Mouse (Mus musculus) stomach, postnatal 0 days (tissue): ENCODE data around the gene Col18a1. TPM values are rescaled to one million over a fixed set of nuclear protein-coding genes. Genes with fewer than 3 reads are reported as not detected.
A peak's percentile ranks its signal among the peaks of the same experiment; 100 is the strongest.

Experiments used
- ATAC-seq: fragments of 200-750 bp; cut with Nextera tagmentation; 2 replicates; pipeline ENCODE4 v1.8.0; 2017; ENCODE audit not compliant: low FRiP score, low TSS enrichment
- DNase-seq: peaks from one replicate; pipeline ENCODE4 v3.0.0-alpha.2; 2016; ENCODE audit warnings: low spot score
- H3K27ac ChIP-seq: fragments of 300-500 bp; sonication (generic); replicated peaks from 2 replicates; pipeline ENCODE4 v1.5.1; 2014; ENCODE audit warnings: mild to moderate bottlenecking, control low read depth
- H3K27me3 ChIP-seq: fragments of 300-500 bp; sonication (generic); 2 replicates; pipeline ENCODE4 v1.6.1; 2014; ENCODE audit warnings: low read length; ENCODE audit not compliant: control insufficient read depth, insufficient read depth
- H3K36me3 ChIP-seq: fragments of 300-500 bp; sonication (generic); 2 replicates; pipeline ENCODE4 v1.6.1; 2014; ENCODE audit warnings: low read length, mixed read lengths; ENCODE audit not compliant: control insufficient read depth, insufficient read depth
- H3K4me1 ChIP-seq: fragments of 300-500 bp; sonication (generic); replicated peaks from 2 replicates; pipeline ENCODE4 v1.6.1; 2014; ENCODE audit warnings: antibody characterized with exemption; ENCODE audit not compliant: control insufficient read depth, insufficient read depth
- H3K4me2 ChIP-seq: fragments of 300-500 bp; sonication (generic); replicated peaks from 2 replicates; pipeline ENCODE4 v1.6.1; 2014; ENCODE audit warnings: low read depth, mild to moderate bottlenecking, control low read depth, moderate library complexity
- H3K4me3 ChIP-seq: fragments of 300-500 bp; sonication (generic); 2 replicates; pipeline ENCODE4 v1.5.1; 2014; ENCODE audit warnings: low read depth, low read length, control low read depth
- H3K9ac ChIP-seq: fragments of 300-500 bp; sonication (generic); 2 replicates; pipeline ENCODE4 v1.6.1; 2014; ENCODE audit warnings: mild to moderate bottlenecking, low read length, control low read depth, mixed read lengths
- H3K9me3 ChIP-seq: fragments of 300-500 bp; sonication (generic); 2 replicates; pipeline ENCODE4 v1.6.1; 2016; ENCODE audit warnings: low read length; ENCODE audit not compliant: control insufficient read depth
- CTCF ChIP-seq: IDR thresholded peaks from 2 replicates; pipeline ENCODE4 v1.5.1; 2016; ENCODE audit warnings: antibody characterized with exemption, low read depth, mild to moderate bottlenecking, moderate library complexity
- EP300 ChIP-seq: optimal IDR thresholded peaks from 2 replicates; pipeline ENCODE3; 2016; ENCODE audit warnings: antibody characterized with exemption
- WGBS: fragments of 180-500 bp; shearing (Covaris S2); extraction: QIAGEN DNeasy Blood & Tissue Kit; methylation state at CpG from one replicate; pipeline ENCODE4 v1.1.7; 2014; 5-methylcytosine and 5-hydroxymethylcytosine counted together
- polyA plus RNA-seq: library from polyadenylated mRNA; unstranded; fragments of >200 nt; fragmentation: Nextera tagmentation; extraction: Ambion mirVana; gene quantifications from 2 replicates; pipeline ENCODE4 v1.2.1, GENCODE M21; 2015

Col18a1 gene
- polyA plus RNA-seq, 1 experiment from 2014 or later, result 26.3 TPM

DNA sequence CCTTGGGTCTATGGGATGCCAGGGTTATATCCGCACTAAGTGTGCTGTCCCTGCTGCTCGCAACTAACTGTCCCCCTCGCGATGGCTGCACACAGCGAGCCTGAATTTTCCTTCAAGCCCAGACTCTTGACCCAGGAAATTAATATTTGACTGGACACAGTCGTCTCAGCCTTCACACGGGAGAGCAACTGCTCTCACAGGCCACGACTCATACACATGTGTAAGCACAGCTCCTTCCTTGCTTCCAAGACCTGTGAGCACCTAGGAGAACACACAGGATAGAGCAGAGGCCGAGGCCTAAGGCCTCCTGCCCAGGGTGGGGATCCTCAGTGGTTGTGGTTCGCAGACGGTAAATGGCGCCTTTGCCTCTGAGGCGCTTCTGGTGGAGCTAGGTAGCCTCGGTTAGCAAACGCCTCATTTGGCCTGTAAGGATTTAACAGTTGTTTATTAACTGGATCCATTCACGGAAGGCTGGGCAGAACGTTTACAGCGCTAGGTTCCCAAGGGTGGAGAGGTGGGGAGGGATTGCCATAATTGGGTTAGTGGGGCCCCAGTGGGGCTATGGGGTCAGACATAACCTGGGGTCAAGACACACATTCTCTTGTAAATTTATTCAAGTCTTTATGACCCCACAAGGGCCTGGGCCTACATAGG lies 41.1 kb downstream of the Col18a1 start:
- 73% methylated on average over 18 of the region's 18 CpGs for WGBS

DNA sequence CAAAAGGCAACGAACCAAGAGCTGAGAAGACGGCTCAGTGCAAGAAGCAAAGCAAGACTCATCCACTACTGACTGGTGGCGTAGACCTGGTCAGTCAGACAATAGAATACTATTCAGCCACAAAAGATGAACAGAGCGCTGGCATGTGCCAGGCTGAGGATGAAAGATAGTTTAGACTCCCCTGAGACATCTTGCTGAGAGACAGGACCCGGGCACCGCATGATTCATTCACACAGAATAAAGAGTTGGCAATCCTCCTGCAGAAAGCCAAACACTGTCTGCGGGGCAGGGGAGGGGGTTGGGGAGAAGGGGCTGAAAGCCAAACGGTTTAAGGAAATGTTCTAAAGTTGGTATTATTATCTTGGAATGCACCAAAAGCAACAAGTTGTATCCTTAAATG lies 42.4 kb downstream of the Col18a1 start:
- no peaks in the 10 kb centered on the region for H3K9me3 ChIP-seq
- H3K36me3 ChIP-seq, result no peaks in the 10 kb centered on the region
- DNase-seq (no peak), ATAC-seq (no peak)
- no peak overlapping the region for H3K27ac ChIP-seq
- H3K9ac ChIP-seq, result no peak overlapping the region
- no peaks in the 10 kb centered on the region for H3K27me3 ChIP-seq
- H3K4me1 ChIP-seq, result no peaks in the 10 kb centered on the region
- no peak overlapping the region for H3K4me2 ChIP-seq
- 55% methylated on average over 8 of the region's 8 CpGs for WGBS
- no peak for TF ChIP-seq CTCF
- no peak for TF ChIP-seq EP300
- H3K4me3 ChIP-seq, result no peak overlapping the region

More for the DNA sequence above, 41.1 kb downstream of the Col18a1 start:
- Histone ChIP-seq H3K4me3 (no peak overlapping the region), H3K4me2 (no peak overlapping the region), H3K9ac (no peak overlapping the region), H3K4me1 (no peaks in the 10 kb centered on the region), H3K36me3 (no peaks in the 10 kb centered on the region), H3K27me3 (no peaks in the 10 kb centered on the region), H3K9me3 (no peaks in the 10 kb centered on the region), H3K27ac (no peak overlapping the region)
- no peak for ATAC-seq
- TF ChIP-seq CTCF (no peak), EP300 (no peak)
- DNase-seq, result no peak

DNA sequence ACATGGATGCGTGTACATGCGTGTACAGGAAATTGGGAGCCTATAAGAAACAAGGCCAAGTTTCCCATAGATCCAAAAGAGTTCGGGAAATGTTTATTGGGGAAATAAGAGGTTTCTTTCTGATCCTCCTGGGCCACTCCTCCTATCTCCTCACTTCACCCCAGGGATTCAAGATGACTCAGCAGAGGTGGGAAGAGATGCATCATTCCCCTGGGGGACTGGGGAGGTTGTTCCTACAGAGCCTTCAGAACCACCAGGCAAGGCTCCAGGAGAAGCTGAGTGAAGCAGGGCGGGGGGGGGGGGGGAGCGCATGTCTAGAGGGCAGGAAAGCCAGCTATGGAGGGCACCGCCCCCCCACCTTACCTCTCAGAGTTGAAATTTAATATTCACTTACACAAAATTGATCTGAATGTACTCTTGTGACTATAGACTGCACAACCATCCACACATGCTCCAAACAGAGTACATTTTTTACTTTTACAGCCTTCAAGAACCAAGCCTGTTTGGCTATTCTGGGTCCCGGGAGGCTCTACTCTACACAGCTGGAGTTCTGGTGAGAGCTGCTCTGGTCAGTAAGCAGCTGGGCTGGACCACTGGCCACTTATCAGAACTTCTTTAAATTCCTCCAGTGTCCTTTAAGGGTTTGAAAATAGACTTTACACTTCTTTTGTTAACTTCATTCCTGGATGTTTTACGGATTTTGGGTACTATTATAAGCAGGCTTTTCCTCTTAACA lies 44.9 kb downstream of the Col18a1 start:
- H3K9me3 ChIP-seq, result no peaks in the 10 kb centered on the region
- H3K4me2 ChIP-seq, result no peak overlapping the region
- no peak for DNase-seq
- no peak overlapping the region for H3K27ac ChIP-seq
- no peak for ATAC-seq
- H3K4me3 ChIP-seq, result no peak overlapping the region
- 86% methylated on average over 6 of the region's 8 CpGs for WGBS
- H3K9ac ChIP-seq, result no peak overlapping the region
- no peaks in the 10 kb centered on the region for H3K36me3 ChIP-seq
- no peaks in the 10 kb centered on the region for H3K27me3 ChIP-seq
- H3K4me1 ChIP-seq, result peaks cover 1% of the 10 kb centered on the region; the same call in 1 of the 2 replicates
- no peak for TF ChIP-seq EP300
- no peak for TF ChIP-seq CTCF

DNA sequence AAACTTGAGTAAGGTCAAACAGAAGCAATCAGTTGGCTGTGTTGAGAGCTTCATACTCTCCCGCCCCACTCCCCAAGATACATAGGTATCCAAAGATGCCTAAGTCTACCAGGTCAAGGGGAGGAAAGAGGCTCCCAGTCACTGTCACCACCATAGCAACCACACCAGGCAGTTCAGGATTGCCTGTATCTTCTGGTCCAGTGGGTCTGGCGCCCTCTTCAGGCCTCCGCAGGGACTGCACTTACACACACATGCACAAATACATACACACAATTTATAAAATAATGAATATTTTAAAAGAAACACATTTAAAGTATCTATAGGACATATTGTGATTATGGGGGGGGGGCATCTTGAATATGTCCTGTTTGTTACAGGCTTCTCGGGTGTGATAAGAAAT lies 45.8 kb downstream of the Col18a1 start:
- no peaks in the 10 kb centered on the region for H3K9me3 ChIP-seq
- no peaks in the 10 kb centered on the region for H3K36me3 ChIP-seq
- ATAC-seq (no peak), DNase-seq (no peak)
- no peak overlapping the region for H3K4me2 ChIP-seq
- H3K27ac ChIP-seq, result no peak overlapping the region
- H3K4me1 ChIP-seq, result peaks cover 4% of the 10 kb centered on the region; the same call in 1 of the 2 replicates
- TF ChIP-seq CTCF (peak; percentile 53), EP300 (no peak)
- WGBS, result 92% methylated on average over 4 of the region's 4 CpGs
- no peak overlapping the region for H3K4me3 ChIP-seq
- H3K27me3 ChIP-seq, result no peaks in the 10 kb centered on the region
- H3K9ac ChIP-seq, result no peak overlapping the region

DNA sequence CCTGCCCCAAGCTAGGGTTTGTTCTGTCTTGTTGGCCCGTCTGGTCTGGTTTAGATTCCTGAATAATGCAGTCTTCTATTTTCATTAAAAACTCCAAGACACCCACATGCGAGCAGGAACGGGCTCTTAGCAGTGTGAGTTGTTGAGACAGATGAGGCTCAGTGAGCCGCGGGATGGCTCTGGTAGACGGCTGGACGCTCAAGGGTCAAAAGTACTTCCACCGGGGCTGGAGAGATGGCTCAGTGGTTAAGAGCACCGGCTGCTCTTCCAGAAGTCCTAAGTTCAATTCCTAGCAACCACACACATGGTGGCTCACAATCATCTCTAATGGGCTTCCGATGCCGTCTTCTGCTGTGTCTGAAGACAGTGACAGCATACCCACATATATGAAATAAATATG lies 46.9 kb downstream of the Col18a1 start:
- no peaks in the 10 kb centered on the region for H3K36me3 ChIP-seq
- no peaks in the 10 kb centered on the region for H3K9me3 ChIP-seq
- H3K27ac ChIP-seq, result no peak overlapping the region
- H3K4me3 ChIP-seq, result no peak overlapping the region
- no peak overlapping the region for H3K4me2 ChIP-seq
- no peaks in the 10 kb centered on the region for H3K27me3 ChIP-seq
- WGBS, result 64% methylated on average over 11 of the region's 11 CpGs
- ATAC-seq (no peak), DNase-seq (no peak)
- H3K4me1 ChIP-seq, result peaks cover 4% of the 10 kb centered on the region; the same call in 1 of the 2 replicates
- no peak for TF ChIP-seq EP300
- no peak for TF ChIP-seq CTCF
- no peak overlapping the region for H3K9ac ChIP-seq

DNA sequence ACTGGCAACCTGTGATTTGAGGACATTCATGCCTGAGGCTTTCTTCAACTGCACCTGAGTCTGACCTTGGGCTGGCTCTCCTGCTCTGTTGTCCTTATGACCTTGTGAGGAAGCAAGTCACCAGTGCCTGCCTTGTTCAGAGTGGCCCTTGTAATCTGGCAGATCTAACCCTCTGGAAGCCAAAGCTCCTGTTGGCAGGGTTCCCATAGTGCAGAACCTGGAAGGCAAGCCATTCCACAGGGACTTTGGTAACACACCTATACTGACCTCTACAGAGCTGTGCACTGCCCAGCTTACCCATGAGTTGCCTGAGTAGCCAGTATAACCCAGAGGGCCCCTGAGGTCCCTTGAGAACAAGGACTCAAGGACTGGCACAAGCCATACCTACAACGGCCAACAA lies 48.0 kb downstream of the Col18a1 start:
- WGBS, result 81% methylated on average over 1 of the region's 1 CpGs
- TF ChIP-seq CTCF (no peak), EP300 (no peak)
- no peaks in the 10 kb centered on the region for H3K27me3 ChIP-seq
- H3K4me1 ChIP-seq, result peaks cover 4% of the 10 kb centered on the region; the same call in 1 of the 2 replicates
- ATAC-seq (no peak), DNase-seq (no peak)
- no peak overlapping the region for H3K4me3 ChIP-seq
- H3K4me2 ChIP-seq, result no peak overlapping the region
- no peak overlapping the region for H3K9ac ChIP-seq
- no peak overlapping the region for H3K27ac ChIP-seq
- H3K36me3 ChIP-seq, result no peaks in the 10 kb centered on the region
- no peaks in the 10 kb centered on the region for H3K9me3 ChIP-seq
